Comparison of ENCODE assay signal across 20 mouse cellular contexts in the genomic region with DNA sequence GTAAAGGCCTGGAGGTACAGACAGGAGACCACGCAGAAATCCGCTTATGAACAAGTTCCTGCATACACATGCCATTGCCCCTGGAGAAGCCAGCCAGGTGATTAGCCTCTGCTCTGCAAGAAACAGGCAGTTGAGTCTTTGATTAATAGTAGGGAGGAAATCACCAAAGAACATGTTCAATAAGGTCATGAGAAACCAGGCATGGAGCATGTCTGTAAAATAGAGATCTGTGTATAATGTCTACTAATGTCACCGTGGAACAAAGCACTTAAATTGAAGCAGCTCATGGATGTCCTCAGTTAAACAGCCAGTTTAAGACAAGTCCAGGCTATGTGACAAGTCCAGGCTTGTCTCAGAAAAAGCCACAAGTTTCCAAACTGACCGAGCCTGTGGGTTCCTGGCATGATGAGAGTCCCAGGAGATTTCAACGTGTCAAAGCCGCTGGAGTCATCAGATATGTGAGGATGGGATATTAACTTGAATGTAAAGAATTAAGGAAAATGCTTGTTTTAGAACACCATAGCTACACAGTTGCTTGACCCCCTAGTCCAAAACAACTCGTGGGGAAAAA.
"Had no signal": no experiment of that assay in that cellular context is flagged by ENCODE, and none has a peak within 500 bp of the region (broad histone marks: within the 10 kb centered on the region; RNA-seq: fewer than 3 reads in every experiment).

No protein-coding gene starts in this region.

- H3K9me3 ChIP-seq: midbrain, embryonic 12.5 days; midbrain, embryonic 15.5 days; neural tube, embryonic 12.5 days; neural tube, embryonic 15.5 days had no signal

- H3K27me3 ChIP-seq: midbrain, embryonic 12.5 days; midbrain, embryonic 15.5 days; neural tube, embryonic 12.5 days; neural tube, embryonic 15.5 days had no signal

- H3K4me2 ChIP-seq: lung, embryonic 14.5 days; midbrain, embryonic 12.5 days; midbrain, embryonic 15.5 days; neural tube, embryonic 12.5 days; neural tube, embryonic 15.5 days had no signal

- H3K27ac ChIP-seq: left cerebral cortex, adult 2 months; liver, embryonic 14.5 days; macrophage; midbrain, embryonic 12.5 days; midbrain, embryonic 15.5 days; neural tube, embryonic 12.5 days; neural tube, embryonic 15.5 days; stomach, postnatal 0 days had no signal

- H3K4me1 ChIP-seq: neural tube, embryonic 12.5 days had no signal

- ATAC-seq: liver, postnatal 0 days; lung, postnatal 0 days; midbrain, embryonic 15.5 days had no signal

- H3K4me3 ChIP-seq: left cerebral cortex, adult 2 months; midbrain, embryonic 12.5 days; midbrain, embryonic 15.5 days; neural tube, embryonic 12.5 days; neural tube, embryonic 15.5 days had no signal

- H3K9ac ChIP-seq: liver, embryonic 14.5 days; liver, postnatal 0 days; lung, embryonic 14.5 days; midbrain, embryonic 12.5 days; midbrain, embryonic 15.5 days; neural tube, embryonic 12.5 days; neural tube, embryonic 15.5 days had no signal

- DNase-seq: kidney, adult 9 months; kidney, postnatal 25 days; layer of hippocampus, postnatal 36 days; liver, postnatal 0 days; lung, embryonic 14.5 days; right cerebral cortex, adult 18-20 months; right cerebral cortex, postnatal 14 days; right cerebral cortex, postnatal 4 days; thymus, adult 2 months; thymus, postnatal 14 days; thymus, postnatal 4 days had no signal
